Mouse (Mus musculus) embryonic fibroblast, embryonic 13.5 days (primary cell): ENCODE results near the gene Tysnd1. TPM values are rescaled to one million over a fixed set of nuclear protein-coding genes. Genes with fewer than 3 reads are reported as not detected.

ENCODE experiments used
- H3K27ac ChIP-seq: 2 replicates; pipeline ENCODE4 v1.5.1; 2012; ENCODE audit warnings: low read length, control low read depth, inconsistent platforms; ENCODE audit not compliant: insufficient read depth
- H3K4me1 ChIP-seq: 2 replicates; pipeline ENCODE4 v1.6.1; 2011; ENCODE audit warnings: low read length; ENCODE audit not compliant: control insufficient read depth, insufficient read depth
- H3K4me3 ChIP-seq: 2 replicates; pipeline ENCODE4 v1.5.1; 2011; ENCODE audit warnings: mild to moderate bottlenecking, control low read depth, low read length; ENCODE audit not compliant: insufficient read depth
- CTCF ChIP-seq: IDR thresholded peaks from 2 replicates; pipeline ENCODE4 v1.5.1; 2011; ENCODE audit warnings: mild to moderate bottlenecking, control low read depth, low read length, moderate library complexity, borderline replicate concordance; ENCODE audit not compliant: insufficient read depth
- POLR2A ChIP-seq: IDR thresholded peaks from 2 replicates; pipeline ENCODE4 v1.6.1; 2011; ENCODE audit warnings: low read depth, mild to moderate bottlenecking, control low read depth, low read length, moderate library complexity
- polyA plus RNA-seq: library from polyadenylated mRNA; stranded (reverse); fragments of >200 nt; gene quantifications from 2 replicates; pipeline ENCODE4 v1.2.4, GENCODE M21; 2011; ENCODE audit warnings: low read depth; ENCODE audit not compliant: missing spikeins, insufficient read length

The Tysnd1 gene
- polyA plus RNA-seq, 1 experiment, result 14.5 TPM

GRCm38 (mm10) chr10:61657985-61658384 is 37.3 kb upstream of the Tysnd1 start:
- H3K4me3 ChIP-seq, result no peak overlapping the region
- no peak for TF ChIP-seq CTCF
- no peak for TF ChIP-seq POLR2A
- H3K4me1 ChIP-seq, result peaks cover 12% of the 10 kb centered on the region
- H3K27ac ChIP-seq, result no peak overlapping the region

GRCm38 (mm10) chr10:61661887-61662286 is 33.4 kb upstream of the Tysnd1 start:
- no peak for TF ChIP-seq CTCF
- no peak for TF ChIP-seq POLR2A
- Histone ChIP-seq H3K27ac (peak overlapping the region; percentile 12; the same call in 1 of the 2 replicates), H3K4me3 (no peak overlapping the region), H3K4me1 (peaks cover 12% of the 10 kb centered on the region)

GRCm38 (mm10) chr10:61662391-61662988 is 32.8 kb upstream of the Tysnd1 start:
- H3K4me1 ChIP-seq, result peaks cover 12% of the 10 kb centered on the region
- H3K4me3 ChIP-seq, result no peak overlapping the region
- no peak overlapping the region for H3K27ac ChIP-seq
- no peak for TF ChIP-seq CTCF
- TF ChIP-seq POLR2A, result no peak

GRCm38 (mm10) chr10:61665111-61665510 is 30.2 kb upstream of the Tysnd1 start:
- Histone ChIP-seq H3K27ac (no peak overlapping the region), H3K4me1 (peaks cover 14% of the 10 kb centered on the region), H3K4me3 (no peak overlapping the region)
- TF ChIP-seq POLR2A (no peak), CTCF (no peak)

- no peak overlapping the region for H3K4me3 ChIP-seq
- TF ChIP-seq CTCF (no peak), POLR2A (no peak)
- peaks cover 14% of the 10 kb centered on the region for H3K4me1 ChIP-seq
- H3K27ac ChIP-seq, result no peak overlapping the region
Measured at GRCm38 (mm10) chr10:61665651-61666050, 29.7 kb upstream of the Tysnd1 start.

- H3K27ac ChIP-seq, result no peak overlapping the region
- no peak overlapping the region for H3K4me3 ChIP-seq
- H3K4me1 ChIP-seq, result 0 out of 2 replicates have a peak, but pooled peaks cover 2% of the 10 kb centered on the region
- no peak for TF ChIP-seq CTCF
- no peak for TF ChIP-seq POLR2A
Measured at GRCm38 (mm10) chr10:61669289-61669688, 26.0 kb upstream of the Tysnd1 start.

- Histone ChIP-seq H3K4me1 (0 out of 2 replicates have a peak, but pooled peaks cover 2% of the 10 kb centered on the region), H3K4me3 (no peak overlapping the region), H3K27ac (no peak overlapping the region)
- TF ChIP-seq CTCF (no peak), POLR2A (no peak)
Measured at GRCm38 (mm10) chr10:61669896-61670295, 25.4 kb upstream of the Tysnd1 start.

GRCm38 (mm10) chr10:61670758-61671157 is 24.6 kb upstream of the Tysnd1 start:
- TF ChIP-seq POLR2A (no peak), CTCF (no peak)
- Histone ChIP-seq H3K27ac (no peak overlapping the region), H3K4me1 (0 out of 2 replicates have a peak, but pooled peaks cover 2% of the 10 kb centered on the region), H3K4me3 (no peak overlapping the region)

GRCm38 (mm10) chr10:61675935-61676334 is 19.4 kb upstream of the Tysnd1 start:
- Histone ChIP-seq H3K4me3 (no peak overlapping the region), H3K4me1 (no peaks in the 10 kb centered on the region), H3K27ac (no peak overlapping the region)
- no peak for TF ChIP-seq POLR2A
- TF ChIP-seq CTCF, result no peak

- peak overlapping the region; percentile 96 for H3K27ac ChIP-seq
- peak overlapping the region; percentile 53 for H3K4me3 ChIP-seq
- 0 out of 2 replicates have a peak, but pooled peaks have one; percentile 22 for TF ChIP-seq POLR2A
- TF ChIP-seq CTCF, result no peak
- H3K4me1 ChIP-seq, result no peaks in the 10 kb centered on the region
Measured at GRCm38 (mm10) chr10:61679545-61679944, 15.8 kb upstream of the Tysnd1 start.
